Mouse (Mus musculus) kidney, adult 11 months (tissue): ENCODE measurements around the gene Ms4a6d.
"Not testable (repeated sequence)": the region's sequence is repeated elsewhere in the genome, so short reads cannot be mapped to it uniquely, and the experiment has no call there.

Experiments
- DNase-seq: peaks from one replicate; pipeline ENCODE4 v3.0.0; 2022

Ms4a6d gene

GRCm38 (mm10) chr19:11547911-11548310 is 56.7 kb downstream of the Ms4a6d start:
- no peak for DNase-seq

GRCm38 (mm10) chr19:11544383-11544782 is 60.3 kb downstream of the Ms4a6d start:
- not testable (repeated sequence) for DNase-seq

GRCm38 (mm10) chr19:11540166-11540821 is 64.4 kb downstream of the Ms4a6d start:
- not testable (repeated sequence) for DNase-seq

- DNase-seq, result no peak
Measured at GRCm38 (mm10) chr19:11537336-11537735, 67.3 kb downstream of the Ms4a6d start.
